Mouse (Mus musculus): Measurements from ENCODE around the gene Neu3. TPM values are rescaled to one million over a fixed set of nuclear protein-coding genes. Genes with fewer than 3 reads are reported as not detected.

The Neu3 gene
- polyA plus RNA-seq, 1 experiment from 2014 or later, result 3.4 TPM

DNA sequence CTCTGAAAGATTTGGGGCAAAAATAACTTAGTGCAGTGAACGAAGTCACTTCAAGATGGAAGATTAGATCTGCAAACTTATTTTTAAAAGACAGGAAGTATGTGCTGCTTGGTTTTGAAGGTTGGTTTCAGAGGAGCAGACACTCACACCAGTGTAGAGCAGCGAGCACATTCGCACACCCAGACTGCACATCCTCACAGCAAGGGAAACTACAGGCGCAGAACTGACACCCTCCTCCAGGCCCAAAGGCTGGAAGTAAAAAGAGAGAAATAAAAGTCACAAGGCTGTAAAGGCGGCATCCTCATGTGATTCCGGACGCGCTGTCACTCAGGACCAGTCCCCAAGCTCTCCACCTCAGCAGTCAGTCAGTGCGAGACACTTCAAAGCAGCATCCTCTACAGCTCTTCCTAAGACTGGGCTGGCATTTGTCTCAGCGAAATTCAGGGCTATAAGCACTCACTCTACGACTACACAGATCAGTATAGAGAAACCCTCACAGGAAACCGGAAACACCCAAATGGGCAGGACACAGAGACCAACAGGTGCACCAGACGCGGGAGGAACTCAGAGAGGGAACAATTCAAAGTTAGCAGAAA, 28.1 kb upstream of the Neu3 start:
- no peaks in the 10 kb centered on the region for H3K9me3 ChIP-seq (replicated peaks)
- peaks cover 27% of the 10 kb centered on the region for H3K36me3 ChIP-seq
- no peak overlapping the region for H3K27ac ChIP-seq (ENCODE audit: poor library complexity, severe bottlenecking)
- ATAC-seq (ENCODE audit: insufficient number of reproducible peaks, low FRiP score), result no peak
- H3K4me2 ChIP-seq, result 0 out of 2 replicates have a peak overlapping the region, but pooled peaks have one; percentile 6
- no peaks in the 10 kb centered on the region for H3K27me3 ChIP-seq (replicated peaks)
- no peak overlapping the region for H3K9ac ChIP-seq
- 84% methylated on average over 14 of the region's 14 CpGs for WGBS
- no peak overlapping the region for H3K4me3 ChIP-seq
- H3K4me1 ChIP-seq (replicated peaks), result peaks cover 29% of the 10 kb centered on the region

DNA sequence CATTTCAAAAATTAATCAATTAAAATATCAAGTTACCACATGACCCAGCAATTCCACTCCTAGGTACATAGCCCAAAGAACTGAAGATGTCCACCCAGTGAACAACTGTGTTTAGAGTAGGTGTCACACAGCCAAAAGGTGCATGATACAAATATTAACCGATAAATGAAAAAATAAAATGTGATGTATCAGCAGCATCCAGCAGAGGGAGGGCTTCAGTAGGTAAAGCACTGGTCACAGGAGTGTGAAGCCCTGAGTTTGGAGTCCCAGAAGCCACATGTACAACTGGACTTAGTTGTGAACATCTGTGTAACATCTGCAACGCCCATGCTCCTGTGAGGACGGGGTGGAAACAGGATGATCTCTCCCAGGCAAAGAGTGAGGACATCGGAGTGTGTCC, 26.1 kb upstream of the Neu3 start:
- H3K27me3 ChIP-seq (replicated peaks), result no peaks in the 10 kb centered on the region
- H3K36me3 ChIP-seq, result peaks cover 27% of the 10 kb centered on the region
- H3K4me2 ChIP-seq, result no peak overlapping the region
- H3K27ac ChIP-seq (ENCODE audit: poor library complexity, severe bottlenecking), result no peak overlapping the region
- ATAC-seq (ENCODE audit: insufficient number of reproducible peaks, low FRiP score), result no peak
- peaks cover 33% of the 10 kb centered on the region for H3K4me1 ChIP-seq (replicated peaks)
- no peak overlapping the region for H3K9ac ChIP-seq
- no peaks in the 10 kb centered on the region for H3K9me3 ChIP-seq (replicated peaks)
- no peak overlapping the region for H3K4me3 ChIP-seq
- 86% methylated on average over 4 of the region's 4 CpGs for WGBS

DNA sequence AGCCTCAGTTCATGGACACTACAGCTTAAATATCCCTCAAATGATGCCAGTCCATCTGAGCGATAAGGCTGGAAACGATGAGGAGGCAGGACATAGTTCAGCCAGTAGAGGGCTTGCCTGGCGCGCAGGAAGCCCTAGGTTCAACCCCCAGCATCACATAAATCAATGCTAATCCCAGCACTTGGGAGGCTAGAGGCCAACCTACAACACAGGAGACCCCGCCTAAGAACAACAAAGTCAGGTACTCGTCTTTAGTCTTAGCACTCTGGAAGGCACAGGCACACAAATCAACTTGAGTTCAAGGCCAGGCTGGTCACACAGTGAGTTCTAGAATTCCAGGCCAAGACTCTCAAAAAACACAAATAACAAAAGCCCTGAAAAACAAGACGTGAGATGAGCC, 25.1 kb upstream of the Neu3 start:
- peaks cover 30% of the 10 kb centered on the region for H3K4me1 ChIP-seq (replicated peaks)
- H3K4me2 ChIP-seq, result no peak overlapping the region
- ATAC-seq (ENCODE audit: insufficient number of reproducible peaks, low FRiP score), result no peak
- H3K36me3 ChIP-seq, result peaks cover 34% of the 10 kb centered on the region
- no peak overlapping the region for H3K27ac ChIP-seq (ENCODE audit: poor library complexity, severe bottlenecking)
- no peaks in the 10 kb centered on the region for H3K9me3 ChIP-seq (replicated peaks)
- WGBS, result 82% methylated on average over 7 of the region's 7 CpGs
- H3K27me3 ChIP-seq (replicated peaks), result no peaks in the 10 kb centered on the region
- no peak overlapping the region for H3K4me3 ChIP-seq
- no peak overlapping the region for H3K9ac ChIP-seq

DNA sequence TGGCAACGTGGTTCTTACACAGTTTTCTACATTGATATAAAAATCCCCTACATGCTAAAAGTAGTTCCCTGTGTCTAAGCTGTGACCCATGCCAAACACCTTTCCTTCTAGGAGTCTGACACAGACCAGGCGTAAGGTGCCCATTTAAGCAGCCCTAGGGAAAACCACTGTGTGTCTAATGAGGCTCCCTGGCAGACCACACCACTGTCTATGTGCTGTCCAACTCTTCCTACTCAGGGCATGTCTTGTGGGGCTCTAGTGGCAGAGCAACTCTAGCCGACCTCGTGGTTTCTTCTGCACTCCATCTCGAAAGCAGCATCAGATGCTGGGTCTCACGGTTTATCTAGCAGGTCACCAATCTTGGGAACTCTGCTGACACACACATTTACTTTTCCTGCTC, 23.4 kb upstream of the Neu3 start:
- peak overlapping the region; percentile 8; the same call in 1 of the 2 replicates for H3K27ac ChIP-seq (ENCODE audit: poor library complexity, severe bottlenecking)

DNA sequence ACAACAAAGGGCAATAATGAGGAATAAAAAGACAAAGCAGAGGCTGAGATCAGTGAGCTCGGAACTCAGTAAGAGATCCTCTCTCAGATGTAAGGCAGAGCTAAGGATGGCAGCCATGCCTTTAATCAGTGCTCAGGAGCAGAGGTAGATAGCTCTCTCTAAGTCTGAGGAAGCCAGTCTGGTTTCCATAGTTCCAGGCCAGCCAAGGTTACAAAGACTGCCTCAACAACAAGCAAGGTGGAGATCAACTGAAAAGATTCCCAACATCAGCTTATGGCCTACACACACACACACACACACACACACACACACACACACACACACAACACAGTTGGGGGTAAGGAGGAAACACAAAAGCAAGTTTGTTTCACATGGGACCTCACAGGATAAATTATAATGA, 22.9 kb upstream of the Neu3 start:
- Histone ChIP-seq H3K4me1 (replicated peaks) (peaks cover 20% of the 10 kb centered on the region), H3K4me2 (no peak overlapping the region), H3K36me3 (peaks cover 46% of the 10 kb centered on the region), H3K9ac (no peak overlapping the region; the same call in 1 of the 2 replicates), H3K27me3 (replicated peaks) (no peaks in the 10 kb centered on the region), H3K27ac (ENCODE audit: poor library complexity, severe bottlenecking) (no peak overlapping the region), H3K9me3 (replicated peaks) (no peaks in the 10 kb centered on the region), H3K4me3 (no peak overlapping the region)
- no peak for ATAC-seq (ENCODE audit: insufficient number of reproducible peaks, low FRiP score)
- WGBS, result 68% methylated on average over 1 of the region's 1 CpGs

More for the DNA sequence above, 23.4 kb upstream of the Neu3 start:
- H3K36me3 ChIP-seq, result peaks cover 45% of the 10 kb centered on the region
- H3K4me2 ChIP-seq, result no peak overlapping the region
- no peak for ATAC-seq (ENCODE audit: insufficient number of reproducible peaks, low FRiP score)
- H3K9ac ChIP-seq, result no peak overlapping the region
- H3K4me1 ChIP-seq (replicated peaks), result peaks cover 20% of the 10 kb centered on the region
- no peak overlapping the region for H3K4me3 ChIP-seq
- H3K9me3 ChIP-seq (replicated peaks), result no peaks in the 10 kb centered on the region
- 79% methylated on average over 6 of the region's 6 CpGs for WGBS
- no peaks in the 10 kb centered on the region for H3K27me3 ChIP-seq (replicated peaks)

DNA sequence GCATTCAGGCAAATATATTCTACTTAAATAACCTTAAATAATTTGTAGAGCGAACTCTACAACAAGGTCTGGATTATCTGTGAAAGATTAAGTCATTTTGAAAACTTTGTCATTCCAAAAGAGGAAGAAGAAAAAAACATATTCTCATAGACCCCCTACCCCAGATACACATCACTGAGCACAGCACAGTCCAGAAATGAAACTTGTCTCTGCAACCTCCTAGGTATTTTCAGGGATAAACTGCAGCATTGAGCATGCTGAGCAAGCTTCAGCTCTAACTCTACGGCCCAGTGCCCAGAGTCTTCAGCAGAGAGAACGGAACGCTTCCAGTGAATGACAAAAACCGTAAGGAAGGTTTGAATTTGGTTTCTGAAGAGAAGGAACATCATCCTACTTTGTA, 22.3 kb upstream of the Neu3 start:
- Histone ChIP-seq H3K27ac (ENCODE audit: poor library complexity, severe bottlenecking) (no peak overlapping the region), H3K36me3 (peaks cover 47% of the 10 kb centered on the region), H3K4me2 (no peak overlapping the region), H3K27me3 (replicated peaks) (no peaks in the 10 kb centered on the region), H3K9ac (no peak overlapping the region), H3K9me3 (replicated peaks) (no peaks in the 10 kb centered on the region), H3K4me1 (replicated peaks) (peaks cover 24% of the 10 kb centered on the region), H3K4me3 (no peak overlapping the region)
- no peak for ATAC-seq (ENCODE audit: insufficient number of reproducible peaks, low FRiP score)
- WGBS, result 90% methylated on average over 5 of the region's 5 CpGs

DNA sequence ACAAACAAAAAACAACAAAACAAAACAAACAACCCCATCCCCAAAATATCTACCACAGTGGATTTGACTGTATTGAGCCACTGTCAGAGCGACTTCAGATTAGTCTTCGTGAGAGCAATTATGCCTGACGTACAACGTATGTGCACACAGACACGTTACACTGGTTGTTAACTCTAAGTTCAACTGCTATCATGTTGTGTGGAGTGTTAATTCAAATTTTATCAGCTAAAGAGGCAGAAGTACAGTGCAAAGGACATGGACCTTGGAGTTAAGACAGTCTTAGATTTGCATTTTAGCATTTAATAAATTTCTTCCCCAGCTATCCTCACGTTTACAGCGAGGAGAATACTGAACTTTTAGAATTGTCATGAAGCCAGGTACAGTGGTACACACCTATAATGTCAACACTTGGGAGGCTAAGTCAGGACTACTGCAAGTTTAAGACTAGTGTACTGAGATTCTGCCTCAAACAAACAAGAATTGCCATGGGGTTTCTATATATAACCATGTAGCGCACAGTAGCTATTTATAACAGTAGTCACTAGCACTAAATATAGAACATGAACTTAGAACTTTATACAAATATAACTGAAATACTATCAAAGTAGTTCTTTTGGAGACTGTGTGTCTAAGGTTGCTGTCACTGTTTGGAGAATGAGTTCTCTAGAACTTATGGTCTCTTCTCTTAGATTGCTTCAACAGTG, 17.5 kb upstream of the Neu3 start:
- peaks cover 15% of the 10 kb centered on the region for H3K4me1 ChIP-seq (replicated peaks)
- H3K4me2 ChIP-seq, result no peak overlapping the region
- peaks cover 68% of the 10 kb centered on the region for H3K36me3 ChIP-seq
- 85% methylated on average over 8 of the region's 8 CpGs for WGBS
- no peak overlapping the region for H3K4me3 ChIP-seq
- no peaks in the 10 kb centered on the region for H3K9me3 ChIP-seq (replicated peaks)
- H3K27me3 ChIP-seq (replicated peaks), result no peaks in the 10 kb centered on the region
- peak overlapping the region; percentile 83 for H3K27ac ChIP-seq (ENCODE audit: poor library complexity, severe bottlenecking)
- ATAC-seq (ENCODE audit: insufficient number of reproducible peaks, low FRiP score), result no peak
- no peak overlapping the region for H3K9ac ChIP-seq

DNA sequence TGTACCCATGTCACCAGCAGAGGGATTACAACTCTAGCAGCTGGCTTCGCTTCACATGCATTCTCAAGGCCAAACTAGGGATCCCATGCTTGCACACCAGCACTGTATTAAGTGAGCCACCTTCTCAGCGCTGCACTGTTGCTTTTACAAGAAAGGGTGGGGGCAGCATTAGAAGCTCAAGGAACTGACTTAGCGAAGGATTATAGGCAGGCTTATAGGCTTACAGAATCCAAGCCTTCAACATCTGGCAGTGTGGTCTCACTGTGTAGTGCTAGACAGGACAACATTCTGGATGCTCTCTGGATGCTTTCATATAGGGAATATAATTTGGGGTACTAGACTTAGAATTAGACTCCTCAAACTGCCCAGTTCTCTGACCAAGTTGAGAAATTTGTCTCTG, 10.0 kb upstream of the Neu3 start:
- peaks cover 51% of the 10 kb centered on the region for H3K36me3 ChIP-seq
- no peak for ATAC-seq (ENCODE audit: insufficient number of reproducible peaks, low FRiP score)
- H3K4me3 ChIP-seq, result no peak overlapping the region
- 92% methylated on average over 3 of the region's 3 CpGs for WGBS
- no peaks in the 10 kb centered on the region for H3K27me3 ChIP-seq (replicated peaks)
- no peak overlapping the region for H3K4me2 ChIP-seq
- H3K9ac ChIP-seq, result no peak overlapping the region
- H3K4me1 ChIP-seq (replicated peaks), result peaks cover 35% of the 10 kb centered on the region
- no peaks in the 10 kb centered on the region for H3K9me3 ChIP-seq (replicated peaks)
- H3K27ac ChIP-seq (ENCODE audit: poor library complexity, severe bottlenecking), result peak overlapping the region; percentile 50; the same call in 1 of the 2 replicates

DNA sequence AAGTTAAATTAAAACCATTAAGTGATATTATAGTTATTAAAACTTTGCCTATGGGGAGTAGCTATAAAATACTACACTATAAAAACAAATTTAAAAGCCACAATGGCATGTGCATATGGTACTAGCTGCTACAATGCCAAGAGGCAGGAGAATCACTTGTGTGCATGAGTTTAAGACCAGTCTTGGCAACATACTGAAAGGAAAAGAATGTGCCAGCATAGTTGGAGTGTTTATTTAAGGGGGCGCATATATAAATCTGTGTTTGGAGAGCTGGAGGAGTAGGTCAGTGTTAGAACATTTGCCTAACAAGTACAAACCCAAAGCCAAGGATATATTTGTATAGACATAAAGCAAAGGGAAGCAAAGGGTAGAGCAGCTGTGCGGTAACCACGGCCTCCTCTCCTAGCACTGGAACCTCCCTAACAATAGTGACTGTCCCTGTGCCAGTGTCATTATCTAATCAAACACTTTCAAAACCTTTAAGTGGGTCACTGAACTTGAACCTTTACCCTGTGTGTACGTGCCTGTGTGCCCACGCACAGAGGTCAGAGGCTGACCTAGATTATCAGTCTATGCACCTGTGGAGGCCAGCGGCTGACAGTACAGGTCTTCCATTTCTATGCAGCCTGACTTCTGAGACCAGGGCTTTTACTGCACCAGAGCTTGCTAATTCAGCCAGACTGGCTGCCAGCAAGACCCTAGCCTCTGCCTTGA, 9.3 kb upstream of the Neu3 start:
- H3K4me2 ChIP-seq, result no peak overlapping the region
- H3K4me1 ChIP-seq (replicated peaks), result peaks cover 35% of the 10 kb centered on the region

DNA sequence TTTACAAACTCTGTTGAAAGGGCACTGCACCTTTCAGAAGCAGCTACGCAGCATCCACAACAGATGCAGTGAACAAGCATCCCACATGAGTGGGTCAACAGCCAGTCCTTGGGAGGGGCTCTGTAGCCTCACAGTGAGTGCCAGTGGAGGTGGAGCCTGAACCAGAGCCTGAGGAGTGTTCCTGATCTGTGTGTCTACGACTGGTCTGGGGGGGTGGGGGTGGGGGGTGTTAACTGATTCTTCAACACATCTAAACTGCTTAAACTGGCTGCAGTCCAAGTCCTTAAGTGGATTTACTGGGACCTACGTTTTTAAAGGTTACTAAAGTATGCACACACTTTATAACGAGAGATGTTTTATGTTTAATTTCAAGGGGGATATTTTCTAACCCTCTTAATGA, 8.6 kb upstream of the Neu3 start:
- H3K4me3 ChIP-seq, result no peak overlapping the region
- peaks cover 37% of the 10 kb centered on the region for H3K36me3 ChIP-seq
- peak overlapping the region; percentile 29; the same call in 1 of the 2 replicates for H3K27ac ChIP-seq (ENCODE audit: poor library complexity, severe bottlenecking)
- H3K9me3 ChIP-seq (replicated peaks), result no peaks in the 10 kb centered on the region
- no peaks in the 10 kb centered on the region for H3K27me3 ChIP-seq (replicated peaks)
- peaks cover 35% of the 10 kb centered on the region for H3K4me1 ChIP-seq (replicated peaks)
- no peak overlapping the region for H3K9ac ChIP-seq
- WGBS, result 32% methylated on average over 4 of the region's 4 CpGs
- 0 out of 2 replicates have a peak, but pooled peaks have one; percentile 55 for ATAC-seq (ENCODE audit: insufficient number of reproducible peaks, low FRiP score)
- H3K4me2 ChIP-seq, result no peak overlapping the region

More for the DNA sequence above, 9.3 kb upstream of the Neu3 start:
- Histone ChIP-seq H3K9me3 (replicated peaks) (no peaks in the 10 kb centered on the region), H3K27me3 (replicated peaks) (no peaks in the 10 kb centered on the region), H3K27ac (ENCODE audit: poor library complexity, severe bottlenecking) (peak overlapping the region; percentile 50), H3K4me3 (no peak overlapping the region), H3K36me3 (peaks cover 43% of the 10 kb centered on the region), H3K9ac (no peak overlapping the region)
- ATAC-seq (ENCODE audit: insufficient number of reproducible peaks, low FRiP score), result no peak
- 56% methylated on average over 6 of the region's 6 CpGs for WGBS

DNA sequence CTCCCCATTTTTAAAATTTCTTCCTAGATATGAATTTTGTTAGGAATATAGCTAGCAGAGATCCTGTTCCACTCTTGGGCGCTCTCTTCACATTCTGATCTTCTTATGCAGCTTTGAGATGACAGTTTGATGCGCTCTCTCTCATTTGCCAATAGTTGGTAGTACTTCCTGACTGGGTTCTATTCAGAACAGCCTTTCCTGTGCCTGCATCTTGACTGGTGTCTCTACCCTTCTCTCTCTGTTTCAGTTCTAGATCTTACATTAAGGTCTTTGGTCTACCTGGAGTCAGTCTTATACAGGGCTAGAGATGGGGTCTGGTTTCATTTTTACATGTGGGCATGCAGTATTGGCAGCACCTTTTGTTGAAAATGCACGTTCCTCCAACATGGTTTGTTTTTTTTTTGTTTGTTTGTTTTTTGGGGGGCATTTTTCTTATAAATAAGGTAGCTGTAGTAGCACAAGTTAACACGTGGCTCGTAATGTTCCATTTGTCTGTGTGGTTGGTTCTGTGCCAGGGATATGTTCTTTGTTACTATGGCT, 6.2 kb upstream of the Neu3 start:
- no peak overlapping the region for H3K9ac ChIP-seq
- WGBS, result 88% methylated on average over 5 of the region's 5 CpGs

More for the DNA sequence above, 6.2 kb upstream of the Neu3 start:
- H3K36me3 ChIP-seq, result peaks cover 16% of the 10 kb centered on the region
- no peaks in the 10 kb centered on the region for H3K27me3 ChIP-seq (replicated peaks)
- no peaks in the 10 kb centered on the region for H3K9me3 ChIP-seq (replicated peaks)
- no peak for ATAC-seq (ENCODE audit: insufficient number of reproducible peaks, low FRiP score)
- H3K4me3 ChIP-seq, result no peak overlapping the region
- peaks cover 21% of the 10 kb centered on the region for H3K4me1 ChIP-seq (replicated peaks)
- no peak overlapping the region for H3K4me2 ChIP-seq
- no peak overlapping the region for H3K27ac ChIP-seq (ENCODE audit: poor library complexity, severe bottlenecking)

Measured in heart, embryonic 12.5 days (tissue).